Mouse (Mus musculus): Measurements from ENCODE around the gene Dnajc15. TPM values are rescaled to one million over a fixed set of nuclear protein-coding genes. Genes with fewer than 3 reads are reported as not detected.

Gene Dnajc15
- polyA plus RNA-seq, 1 experiment from 2014 or later: 122 TPM

- H3K9me3 ChIP-seq: no peaks in the 10 kb centered on the region
These were observed 49.0 kb downstream of the Dnajc15 start for GRCm38 (mm10) chr14:77825891-77826290.

GRCm38 (mm10) chr14:77825121-77825520, 49.8 kb downstream of the Dnajc15 start:
- Histone ChIP-seq H3K4me3 (no peak overlapping the region), H3K9ac (no peak overlapping the region), H3K36me3 (peaks cover 27% of the 10 kb centered on the region), H3K27me3 (replicated peaks) (no peaks in the 10 kb centered on the region), H3K4me1 (peaks cover 8% of the 10 kb centered on the region), H3K4me2 (no peak overlapping the region), H3K9me3 (no peaks in the 10 kb centered on the region), H3K27ac (replicated peaks) (no peak overlapping the region)
- WGBS: 81% methylated on average over 6 of the region's 6 CpGs
- no peak for ATAC-seq (ENCODE audit: extremely low read depth, insufficient number of reproducible peaks, low FRiP score, low TSS enrichment)

More at GRCm38 (mm10) chr14:77825891-77826290, 49.0 kb downstream of the Dnajc15 start:
- ATAC-seq (ENCODE audit: extremely low read depth, insufficient number of reproducible peaks, low FRiP score, low TSS enrichment): no peak
- Histone ChIP-seq H3K27me3 (replicated peaks) (no peaks in the 10 kb centered on the region), H3K27ac (replicated peaks) (no peak overlapping the region), H3K4me2 (no peak overlapping the region), H3K4me1 (peaks cover 8% of the 10 kb centered on the region), H3K9ac (no peak overlapping the region), H3K4me3 (no peak overlapping the region), H3K36me3 (peaks cover 24% of the 10 kb centered on the region)
- WGBS: 46% methylated on average over 3 of the region's 3 CpGs

DNA sequence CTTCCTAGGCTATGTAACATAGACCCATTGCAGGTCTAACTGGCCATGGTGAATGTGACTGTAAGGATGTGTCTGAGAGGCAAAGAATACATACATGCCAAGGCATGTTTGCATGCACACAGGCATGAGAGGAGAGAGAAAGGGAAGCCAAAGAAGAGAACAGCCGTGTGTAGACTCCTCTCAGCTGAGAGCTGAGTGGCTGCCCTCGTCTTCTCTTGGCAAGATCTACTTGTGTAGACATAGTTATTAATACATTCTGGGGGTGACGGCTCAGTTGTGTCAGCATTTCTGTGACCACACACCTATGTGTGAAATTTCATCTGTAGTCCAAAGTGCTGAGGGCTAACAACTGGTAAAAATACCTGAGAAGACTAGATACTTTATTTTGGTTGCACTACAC, 55.1 kb downstream of the Dnajc15 start:
- no peaks in the 10 kb centered on the region for H3K9me3 ChIP-seq
- no peak overlapping the region for H3K9ac ChIP-seq
- H3K4me3 ChIP-seq: no peak overlapping the region
- no peaks in the 10 kb centered on the region for H3K27me3 ChIP-seq (replicated peaks)
- peaks cover 27% of the 10 kb centered on the region for H3K36me3 ChIP-seq
- no peak overlapping the region for H3K27ac ChIP-seq (replicated peaks)
- no peak overlapping the region for H3K4me2 ChIP-seq
- 81% methylated on average over 3 of the region's 3 CpGs for WGBS
- no peaks in the 10 kb centered on the region for H3K4me1 ChIP-seq
- no peak for ATAC-seq (ENCODE audit: extremely low read depth, insufficient number of reproducible peaks, low FRiP score, low TSS enrichment)

- Histone ChIP-seq H3K36me3 (peaks cover 19% of the 10 kb centered on the region), H3K27me3 (replicated peaks) (no peaks in the 10 kb centered on the region), H3K4me3 (no peak overlapping the region), H3K9ac (no peak overlapping the region), H3K9me3 (no peaks in the 10 kb centered on the region), H3K4me2 (no peak overlapping the region), H3K27ac (replicated peaks) (no peak overlapping the region), H3K4me1 (no peaks in the 10 kb centered on the region)
- no peak for ATAC-seq (ENCODE audit: extremely low read depth, insufficient number of reproducible peaks, low FRiP score, low TSS enrichment)
- WGBS: 84% methylated on average over 6 of the region's 6 CpGs
These were observed 57.4 kb downstream of the Dnajc15 start for GRCm38 (mm10) chr14:77817561-77817960.

DNA sequence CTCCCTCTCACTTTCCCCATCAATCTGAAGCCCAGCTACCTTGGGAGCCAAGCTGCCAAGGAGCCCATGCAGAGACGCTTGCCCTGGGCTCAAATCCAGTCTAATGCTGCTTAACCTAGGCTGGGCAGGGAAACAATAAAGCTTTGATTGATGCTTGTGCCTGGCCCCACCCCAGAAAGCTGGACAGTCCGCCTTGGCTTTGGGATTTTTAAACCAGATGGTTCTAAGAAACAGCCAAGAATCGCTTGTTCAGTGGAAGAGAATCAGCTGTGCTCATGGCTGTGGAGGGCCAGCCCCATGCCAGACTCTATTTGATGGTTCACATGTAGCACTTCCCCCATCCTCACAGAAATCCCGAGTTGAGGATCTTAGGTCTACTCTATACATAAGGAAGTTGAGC, 60.0 kb downstream of the Dnajc15 start:
- H3K9me3 ChIP-seq: no peaks in the 10 kb centered on the region
- H3K36me3 ChIP-seq: no peaks in the 10 kb centered on the region
- 76% methylated on average over 4 of the region's 4 CpGs for WGBS
- no peak overlapping the region for H3K27ac ChIP-seq (replicated peaks)
- H3K4me2 ChIP-seq: no peak overlapping the region
- H3K4me1 ChIP-seq: no peaks in the 10 kb centered on the region
- ATAC-seq (ENCODE audit: extremely low read depth, insufficient number of reproducible peaks, low FRiP score, low TSS enrichment): no peak
- no peaks in the 10 kb centered on the region for H3K27me3 ChIP-seq (replicated peaks)
- H3K4me3 ChIP-seq: no peak overlapping the region
- H3K9ac ChIP-seq: no peak overlapping the region

DNA sequence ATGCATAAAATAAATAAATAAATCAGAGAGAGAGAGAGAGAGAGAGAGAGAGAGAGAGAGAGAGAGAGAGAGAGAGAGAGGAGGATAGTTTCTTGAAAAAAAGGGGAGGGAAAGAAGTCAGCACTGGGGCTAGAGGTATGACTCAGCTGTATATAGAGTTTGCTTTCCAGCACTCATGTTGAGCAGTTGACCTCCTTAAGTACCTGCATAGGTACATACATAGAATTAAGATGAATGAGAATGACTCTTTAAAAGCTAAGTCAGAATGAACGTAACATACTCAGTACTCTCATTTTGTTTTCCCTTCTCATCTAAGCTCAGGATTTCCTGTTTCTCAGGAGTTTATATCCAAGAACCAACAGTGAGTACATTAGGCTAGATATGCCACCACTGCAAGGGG, 62.0 kb downstream of the Dnajc15 start:
- WGBS: 75% methylated on average over 1 of the region's 1 CpGs
- Histone ChIP-seq H3K9me3 (no peaks in the 10 kb centered on the region), H3K36me3 (no peaks in the 10 kb centered on the region), H3K27me3 (replicated peaks) (no peaks in the 10 kb centered on the region), H3K4me3 (no peak overlapping the region), H3K27ac (replicated peaks) (no peak overlapping the region), H3K4me2 (no peak overlapping the region), H3K9ac (no peak overlapping the region), H3K4me1 (peaks cover 8% of the 10 kb centered on the region; the same call in 1 of the 2 replicates)
- ATAC-seq (ENCODE audit: extremely low read depth, insufficient number of reproducible peaks, low FRiP score, low TSS enrichment): no peak

DNA sequence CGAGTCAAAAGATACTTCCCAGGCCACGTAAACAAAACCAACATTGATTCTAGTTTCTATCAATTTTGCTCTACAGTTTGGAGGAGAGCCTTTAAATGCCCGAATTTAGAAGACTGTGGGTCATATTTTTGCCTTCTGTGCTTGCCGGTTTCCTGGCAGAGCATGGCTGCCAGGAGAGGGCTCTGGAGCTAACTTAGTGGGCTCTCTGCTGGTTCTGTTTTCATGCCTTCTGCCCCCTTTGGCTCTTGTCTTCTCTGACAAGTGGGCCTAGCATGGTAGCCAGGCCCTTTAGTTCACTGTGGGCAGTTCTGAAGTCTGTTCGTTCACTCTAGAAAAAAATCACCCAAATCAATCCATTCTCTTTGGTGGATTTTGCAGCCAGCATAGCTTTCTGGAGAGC, 63.5 kb downstream of the Dnajc15 start:
- Histone ChIP-seq H3K4me3 (no peak overlapping the region), H3K27ac (replicated peaks) (no peak overlapping the region), H3K27me3 (replicated peaks) (no peaks in the 10 kb centered on the region), H3K9me3 (no peaks in the 10 kb centered on the region), H3K36me3 (no peaks in the 10 kb centered on the region), H3K4me2 (no peak overlapping the region), H3K9ac (no peak overlapping the region), H3K4me1 (peaks cover 8% of the 10 kb centered on the region; the same call in 1 of the 2 replicates)
- ATAC-seq (ENCODE audit: extremely low read depth, insufficient number of reproducible peaks, low FRiP score, low TSS enrichment): no peak
- 75% methylated on average over 5 of the region's 5 CpGs for WGBS

DNA sequence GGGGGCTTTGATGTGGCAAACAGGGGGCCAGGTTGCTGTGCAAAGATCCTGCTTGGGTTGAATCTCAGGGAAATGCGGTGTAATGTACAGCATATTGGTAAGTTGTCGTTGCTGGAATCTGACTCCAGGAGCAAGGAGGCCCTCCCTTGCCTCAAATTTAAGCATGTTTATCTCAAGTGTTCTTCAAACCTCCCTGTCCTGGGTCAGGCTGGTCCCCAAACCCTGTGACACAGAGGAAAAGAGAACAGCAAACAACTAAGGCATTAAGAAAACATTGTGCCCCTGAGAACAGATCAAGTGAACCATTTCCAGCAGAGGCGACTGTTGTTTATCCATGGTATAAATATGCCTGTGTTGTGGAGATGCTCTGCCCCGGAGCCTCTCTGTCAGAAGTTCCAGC, 67.1 kb downstream of the Dnajc15 start:
- Histone ChIP-seq H3K9ac (no peak overlapping the region), H3K27me3 (replicated peaks) (no peaks in the 10 kb centered on the region), H3K27ac (replicated peaks) (no peak overlapping the region), H3K4me2 (no peak overlapping the region), H3K36me3 (no peaks in the 10 kb centered on the region), H3K4me1 (peaks cover 11% of the 10 kb centered on the region), H3K4me3 (no peak overlapping the region), H3K9me3 (no peaks in the 10 kb centered on the region)
- 71% methylated on average over 4 of the region's 4 CpGs for WGBS
- ATAC-seq (ENCODE audit: extremely low read depth, insufficient number of reproducible peaks, low FRiP score, low TSS enrichment): no peak

DNA sequence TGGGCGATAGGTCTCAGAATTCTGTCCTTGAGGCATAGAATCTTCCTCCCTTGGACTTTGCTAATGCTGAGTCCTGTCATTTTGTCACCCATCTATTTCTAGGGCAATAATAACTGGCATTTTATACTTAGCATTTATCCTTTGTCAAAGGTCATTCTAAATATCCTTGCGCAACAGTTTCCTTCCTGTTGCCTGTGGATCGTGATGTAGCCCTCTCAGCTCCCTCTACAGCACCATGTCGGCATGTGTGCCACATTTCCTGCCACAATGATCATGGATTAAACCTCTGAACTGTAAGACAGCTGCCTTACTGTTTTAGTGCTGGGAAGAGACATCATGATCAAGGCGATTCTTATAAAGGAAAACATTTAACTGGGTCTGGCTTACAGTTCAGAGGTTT, 68.6 kb downstream of the Dnajc15 start:
- Histone ChIP-seq H3K4me1 (peaks cover 11% of the 10 kb centered on the region), H3K27me3 (replicated peaks) (no peaks in the 10 kb centered on the region), H3K4me3 (no peak overlapping the region), H3K9ac (no peak overlapping the region), H3K4me2 (no peak overlapping the region), H3K36me3 (no peaks in the 10 kb centered on the region), H3K9me3 (no peaks in the 10 kb centered on the region), H3K27ac (replicated peaks) (no peak overlapping the region)
- no peak for ATAC-seq (ENCODE audit: extremely low read depth, insufficient number of reproducible peaks, low FRiP score, low TSS enrichment)
- 72% methylated on average over 5 of the region's 5 CpGs for WGBS

DNA sequence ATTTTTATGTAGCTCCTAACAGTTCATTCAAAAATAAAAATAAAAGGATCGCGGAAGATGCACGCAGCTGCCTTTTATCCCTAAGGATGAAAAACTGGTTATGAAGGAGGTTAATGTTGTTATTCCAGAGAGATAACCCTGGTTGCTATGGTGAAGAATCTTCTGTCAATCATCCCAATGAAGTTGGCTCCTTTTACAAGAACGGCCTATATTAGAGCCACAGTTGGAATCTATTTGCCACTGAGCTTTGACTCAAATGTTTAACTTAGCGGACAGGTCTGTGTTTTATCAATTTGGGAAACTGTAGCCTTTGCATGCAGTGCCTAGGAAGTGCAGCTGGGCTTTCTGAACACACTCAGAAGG, 72.7 kb downstream of the Dnajc15 start:
- WGBS: 72% methylated on average over 5 of the region's 5 CpGs
- H3K9ac ChIP-seq: no peak overlapping the region
- H3K4me3 ChIP-seq: no peak overlapping the region
- H3K4me2 ChIP-seq: no peak overlapping the region
- H3K36me3 ChIP-seq: no peaks in the 10 kb centered on the region
- no peaks in the 10 kb centered on the region for H3K27me3 ChIP-seq (replicated peaks)
- H3K9me3 ChIP-seq: no peaks in the 10 kb centered on the region
- H3K4me1 ChIP-seq: peaks cover 3% of the 10 kb centered on the region; the same call in 1 of the 2 replicates
- ATAC-seq (ENCODE audit: extremely low read depth, insufficient number of reproducible peaks, low FRiP score, low TSS enrichment): no peak
- no peak overlapping the region for H3K27ac ChIP-seq (replicated peaks)

- Histone ChIP-seq H3K4me3 (no peak overlapping the region), H3K27me3 (replicated peaks) (no peaks in the 10 kb centered on the region), H3K4me2 (no peak overlapping the region), H3K9ac (no peak overlapping the region), H3K36me3 (no peaks in the 10 kb centered on the region), H3K4me1 (peaks cover 3% of the 10 kb centered on the region; the same call in 1 of the 2 replicates), H3K9me3 (no peaks in the 10 kb centered on the region), H3K27ac (replicated peaks) (no peak overlapping the region)
- no peak for ATAC-seq (ENCODE audit: extremely low read depth, insufficient number of reproducible peaks, low FRiP score, low TSS enrichment)
- 83% methylated on average over 17 of the region's 17 CpGs for WGBS
These were observed 73.2 kb downstream of the Dnajc15 start for GRCm38 (mm10) chr14:77801571-77802267.

GRCm38 (mm10) chr14:77796506-77796905, 78.4 kb downstream of the Dnajc15 start:
- 75% methylated on average over 4 of the region's 4 CpGs for WGBS
- Histone ChIP-seq H3K9ac (no peak overlapping the region), H3K4me2 (no peak overlapping the region), H3K27ac (replicated peaks) (no peak overlapping the region), H3K27me3 (replicated peaks) (no peaks in the 10 kb centered on the region), H3K4me1 (peaks cover 4% of the 10 kb centered on the region; the same call in 1 of the 2 replicates), H3K36me3 (no peaks in the 10 kb centered on the region), H3K9me3 (no peaks in the 10 kb centered on the region), H3K4me3 (no peak overlapping the region)
- no peak for ATAC-seq (ENCODE audit: extremely low read depth, insufficient number of reproducible peaks, low FRiP score, low TSS enrichment)

Measured in heart, embryonic 13.5 days (tissue).